Mouse (Mus musculus) lung, embryonic 14.5 days (tissue): ENCODE measurements around the gene Glg1. TPM values are rescaled to one million over a fixed set of nuclear protein-coding genes. Genes with fewer than 3 reads are reported as not detected.
"Not testable (repeated sequence)": the region's sequence is repeated elsewhere in the genome, so short reads cannot be mapped to it uniquely, and the experiment has no call there.

Experiments used
- ATAC-seq: fragments of 200-750 bp; cut with Nextera tagmentation; 2 replicates; pipeline ENCODE4 v1.8.0; 2017; ENCODE audit warnings: mild to moderate bottlenecking, moderate TSS enrichment, moderate library complexity; ENCODE audit not compliant: insufficient read depth
- DNase-seq: peaks from one replicate; pipeline ENCODE4 v3.0.0-alpha.2; 2015
- H3K27ac ChIP-seq: fragments of 300-500 bp; sonication (generic); 2 replicates; pipeline ENCODE4 v1.5.1; 2014; ENCODE audit warnings: low read depth, mild to moderate bottlenecking, moderate library complexity
- H3K27me3 ChIP-seq: fragments of 300-500 bp; sonication (generic); 2 replicates; pipeline ENCODE4 v1.6.1; 2014; ENCODE audit warnings: low read length, control low read depth; ENCODE audit not compliant: insufficient read depth
- H3K36me3 ChIP-seq: fragments of 300-500 bp; sonication (generic); 2 replicates; pipeline ENCODE4 v1.6.1; 2014; ENCODE audit warnings: control low read depth; ENCODE audit not compliant: insufficient read depth
- H3K4me1 ChIP-seq: fragments of 300-500 bp; sonication (generic); 2 replicates; pipeline ENCODE4 v1.6.1; 2014; ENCODE audit warnings: antibody characterized with exemption, control low read depth; ENCODE audit not compliant: insufficient read depth
- H3K4me2 ChIP-seq: fragments of 300-500 bp; sonication (generic); 2 replicates; pipeline ENCODE4 v1.6.1; 2014; ENCODE audit warnings: mild to moderate bottlenecking
- H3K4me3 ChIP-seq: fragments of 300-500 bp; sonication (generic); 2 replicates; pipeline ENCODE4 v1.5.1; 2014; ENCODE audit warnings: low read depth, low read length
- H3K9ac ChIP-seq: fragments of 300-500 bp; sonication (generic); 2 replicates; pipeline ENCODE4 v1.6.1; 2014
- H3K9me3 ChIP-seq: fragments of 300-500 bp; sonication (generic); 2 replicates; pipeline ENCODE4 v1.6.1; 2016; ENCODE audit warnings: low read depth, low read length, control low read depth
- CTCF ChIP-seq: IDR thresholded peaks from 2 replicates; pipeline ENCODE4 v1.5.1; 2016; ENCODE audit warnings: antibody characterized with exemption, low read depth
- WGBS: fragments of 180-500 bp; shearing (Covaris S2); extraction: QIAGEN DNeasy Blood & Tissue Kit; methylation state at CpG from one replicate; pipeline ENCODE4 v1.1.7; 2014; 5-methylcytosine and 5-hydroxymethylcytosine counted together
- polyA plus RNA-seq: library from polyadenylated mRNA; unstranded; fragments of >200 nt; fragmentation: Nextera tagmentation; extraction: Ambion mirVana; gene quantifications from 2 replicates; pipeline ENCODE4 v1.2.1, GENCODE M21; 2014

Gene Glg1
- polyA plus RNA-seq, 1 experiment from 2014 or later: 99.2 TPM

- TF ChIP-seq CTCF: no peak
- Histone ChIP-seq H3K4me3 (peak overlapping the region; percentile 94), H3K27ac (peak overlapping the region; percentile 94), H3K4me2 (peak overlapping the region; percentile 72), H3K9me3 (no peaks in the 10 kb centered on the region), H3K27me3 (no peaks in the 10 kb centered on the region), H3K4me1 (peaks cover 6% of the 10 kb centered on the region; the same call in 1 of the 2 replicates), H3K36me3 (peaks cover 25% of the 10 kb centered on the region), H3K9ac (peak overlapping the region; percentile 96)
- ATAC-seq: peak; percentile 10
- WGBS: under 1% methylated on average over 28 of the region's 28 CpGs
- DNase-seq: peak; percentile 73
Observed at GRCm38 (mm10) chr8:111299363-111299820, 40.4 kb upstream of the Glg1 start.

- H3K27ac ChIP-seq: no peak overlapping the region
- H3K4me3 ChIP-seq: no peak overlapping the region
- DNase-seq: no peak
- H3K4me1 ChIP-seq: peaks cover 6% of the 10 kb centered on the region; the same call in 1 of the 2 replicates
- H3K9me3 ChIP-seq: no peaks in the 10 kb centered on the region
- TF ChIP-seq CTCF: no peak
- peaks cover 39% of the 10 kb centered on the region for H3K36me3 ChIP-seq
- ATAC-seq: no peak
- H3K9ac ChIP-seq: no peak overlapping the region
- WGBS: 74% methylated on average over 1 of the region's 1 CpGs
- no peaks in the 10 kb centered on the region for H3K27me3 ChIP-seq
- peak overlapping the region; percentile 72 for H3K4me2 ChIP-seq
Observed at GRCm38 (mm10) chr8:111298011-111298410, 39.0 kb upstream of the Glg1 start.

- Histone ChIP-seq H3K4me1 (no peaks in the 10 kb centered on the region), H3K4me3 (no peak overlapping the region), H3K9ac (no peak overlapping the region), H3K27me3 (no peaks in the 10 kb centered on the region), H3K9me3 (no peaks in the 10 kb centered on the region), H3K36me3 (peaks cover 93% of the 10 kb centered on the region), H3K4me2 (no peak overlapping the region), H3K27ac (no peak overlapping the region)
- ATAC-seq: no peak
- 87% methylated on average over 7 of the region's 7 CpGs for WGBS
- DNase-seq: no peak
- TF ChIP-seq CTCF: no peak
Observed at GRCm38 (mm10) chr8:111291733-111292132, 32.7 kb upstream of the Glg1 start.

- H3K4me3 ChIP-seq: no peak overlapping the region
- no peaks in the 10 kb centered on the region for H3K4me1 ChIP-seq
- H3K27me3 ChIP-seq: no peaks in the 10 kb centered on the region
- WGBS: 95% methylated on average over 7 of the region's 7 CpGs
- TF ChIP-seq CTCF: no peak
- no peaks in the 10 kb centered on the region for H3K9me3 ChIP-seq
- ATAC-seq: no peak
- no peak overlapping the region for H3K4me2 ChIP-seq
- H3K9ac ChIP-seq: no peak overlapping the region
- DNase-seq: no peak
- H3K27ac ChIP-seq: no peak overlapping the region
- H3K36me3 ChIP-seq: peaks cover 94% of the 10 kb centered on the region
Observed at GRCm38 (mm10) chr8:111290586-111290985, 31.6 kb upstream of the Glg1 start.

GRCm38 (mm10) chr8:111285603-111286002 lies 26.6 kb upstream of the Glg1 start:
- TF ChIP-seq CTCF: no peak
- H3K9me3 ChIP-seq: no peaks in the 10 kb centered on the region
- no peak overlapping the region for H3K27ac ChIP-seq
- DNase-seq (no peak), ATAC-seq (no peak)
- H3K9ac ChIP-seq: no peak overlapping the region
- H3K4me2 ChIP-seq: no peak overlapping the region
- H3K36me3 ChIP-seq: peaks cover 94% of the 10 kb centered on the region
- H3K4me1 ChIP-seq: no peaks in the 10 kb centered on the region
- 69% methylated on average over 4 of the region's 4 CpGs for WGBS
- H3K4me3 ChIP-seq: no peak overlapping the region
- no peaks in the 10 kb centered on the region for H3K27me3 ChIP-seq

- Histone ChIP-seq H3K4me1 (no peaks in the 10 kb centered on the region), H3K36me3 (peaks cover 94% of the 10 kb centered on the region), H3K27me3 (no peaks in the 10 kb centered on the region), H3K4me2 (no peak overlapping the region), H3K4me3 (no peak overlapping the region), H3K9me3 (no peaks in the 10 kb centered on the region), H3K27ac (no peak overlapping the region), H3K9ac (no peak overlapping the region)
- TF ChIP-seq CTCF: no peak
- DNase-seq (no peak), ATAC-seq (no peak)
- whole genome bisulfite sequencing: 85% methylated on average over 3 of the region's 3 CpGs
Observed at GRCm38 (mm10) chr8:111282093-111282492, 23.1 kb upstream of the Glg1 start.

GRCm38 (mm10) chr8:111268277-111268676 lies 9.3 kb upstream of the Glg1 start:
- 68% methylated on average over 2 of the region's 2 CpGs for WGBS
- Histone ChIP-seq H3K36me3 (peaks cover 23% of the 10 kb centered on the region), H3K4me1 (no peaks in the 10 kb centered on the region), H3K27me3 (no peaks in the 10 kb centered on the region), H3K27ac (no peak overlapping the region), H3K9me3 (no peaks in the 10 kb centered on the region), H3K4me3 (no peak overlapping the region), H3K9ac (no peak overlapping the region), H3K4me2 (no peak overlapping the region)
- no peak for ATAC-seq
- no peak for DNase-seq
- TF ChIP-seq CTCF: peak; percentile 25; the same call in 1 of the 2 replicates

- H3K4me2 ChIP-seq, H3K4me3 ChIP-seq, H3K4me1 ChIP-seq, ATAC-seq, H3K27ac ChIP-seq, H3K9ac ChIP-seq, H3K9me3 ChIP-seq, H3K27me3 ChIP-seq: not testable (repeated sequence)
- 67% methylated on average over 7 of the region's 7 CpGs for WGBS
- H3K36me3 ChIP-seq: peaks cover 15% of the 10 kb centered on the region
- peak; percentile 45 for DNase-seq
Observed at GRCm38 (mm10) chr8:111266161-111266560, 7.1 kb upstream of the Glg1 start.
